Mouse (Mus musculus): ENCODE measurements around the gene Il12a.

- TF ChIP-seq POLR2A (IDR thresholded peaks at IDR 0.05; ENCODE audit: insufficient read depth, low read depth, low read length) (no peak), CTCF (IDR thresholded peaks at IDR 0.05; ENCODE audit: insufficient read depth, low read depth, low read length) (no peak)
These were observed 23.1 kb downstream of the Il12a start for GRCm38 (mm10) chr3:68713550-68713949.
